Comparison of ENCODE assay signal across 8 mouse cellular contexts in genomic region chr14:32388196-32388595, GRCm38 (mm10). TPM values are rescaled to one million over a fixed set of nuclear protein-coding genes. Genes with fewer than 3 reads are reported as not detected.
DNase-seq lines count a peak whose midpoint lies in the region; ATAC-seq lines count a peak whose summit lies in the region.

Gene 1700024G13Rik, minus strand, starts transcription at chr14:32388391.

- peak; percentile 96 for DNase-seq in ZHBTc4 (ENCODE audit: low read depth, low spot score)
- DNase-seq in embryonic facial prominence, embryonic 10.5 days (ENCODE audit: low spot score) = peak; percentile 85
- DNase-seq in heart, postnatal 4 days = peak; percentile 71
- DNase-seq in large intestine, adult 2 months (ENCODE audit: low read depth, low spot score) = peak; percentile 2
- peak; percentile 26 for DNase-seq in thymus, postnatal 0 days (ENCODE audit: low spot score)
- no peak for DNase-seq in left cerebral cortex, adult 18-20 months (ENCODE audit: low spot score in 2 of 2)
- no peak for DNase-seq in urinary bladder, postnatal 10 days (ENCODE audit: low spot score)

- no peaks in the 10 kb centered on the region for H3K9me3 ChIP-seq in embryonic facial prominence, embryonic 10.5 days
- no peaks in the 10 kb centered on the region for H3K9me3 ChIP-seq in midbrain, embryonic 12.5 days

- no peak within 1 kb of the TSS for H3K9ac ChIP-seq in midbrain, embryonic 12.5 days (replicated peaks)

- H3K4me3 ChIP-seq in embryonic facial prominence, embryonic 10.5 days = peak within 1 kb of the TSS; percentile 30
- peak within 1 kb of the TSS; percentile 15; the same call in 1 of the 2 replicates for H3K4me3 ChIP-seq in midbrain, embryonic 12.5 days

- H3K27me3 ChIP-seq in embryonic facial prominence, embryonic 10.5 days (replicated peaks; ENCODE audit: low read depth, poor library complexity, severe bottlenecking) = peaks cover 15% of the 10 kb centered on the region; the same call in 1 of the 2 replicates
- peaks cover 9% of the 10 kb centered on the region for H3K27me3 ChIP-seq in midbrain, embryonic 12.5 days

- WGBS in embryonic facial prominence, embryonic 10.5 days = 2% methylated on average over 13 of the region's 13 CpGs
- WGBS in large intestine, adult 2 months = 5% methylated on average over 13 of the region's 13 CpGs
- 2% methylated on average over 13 of the region's 13 CpGs for WGBS in midbrain, embryonic 12.5 days

- H3K4me1 ChIP-seq in embryonic facial prominence, embryonic 10.5 days = peaks cover 8% of the 10 kb centered on the region
- peaks cover 8% of the 10 kb centered on the region for H3K4me1 ChIP-seq in midbrain, embryonic 12.5 days

- peak within 1 kb of the TSS; percentile 40 for H3K4me2 ChIP-seq in midbrain, embryonic 12.5 days (replicated peaks)

- ATAC-seq in midbrain, embryonic 12.5 days (ENCODE audit: low FRiP score, low read depth) = peak; percentile 82

- no peak within 1 kb of the TSS for H3K27ac ChIP-seq in embryonic facial prominence, embryonic 10.5 days (replicated peaks)
- H3K27ac ChIP-seq in midbrain, embryonic 12.5 days (replicated peaks) = no peak within 1 kb of the TSS

- H3K36me3 ChIP-seq in embryonic facial prominence, embryonic 10.5 days (replicated peaks) = no peaks in the 10 kb centered on the region
- H3K36me3 ChIP-seq in midbrain, embryonic 12.5 days = no peaks in the 10 kb centered on the region

RNA-seq across cellular contexts. Expression of gene 1700024G13Rik, which starts in this region (rescaled TPM):
- polyA plus RNA-seq in embryonic facial prominence, embryonic 10.5 days (2016; fragmentation: Nextera tagmentation; extraction: Ambion mirVana) = not detected in 2 replicates
- not detected for total RNA-seq in heart, postnatal 4 days (2021)
- not detected in 2 replicates for polyA plus RNA-seq in large intestine, adult 2 months (2012; rRNA removed)
- polyA plus RNA-seq in midbrain, embryonic 12.5 days (2016; fragmentation: Nextera tagmentation; extraction: Ambion mirVana) = not detected in 2 replicates
- 0.33 and 0.40 TPM in 2 replicates for polyA plus RNA-seq in thymus, postnatal 0 days (2015; fragmentation: Nextera tagmentation; extraction: Ambion mirVana)
- under 1 TPM in 1 of 2 experiments, not detected in 1; 0.44 TPM for total RNA-seq in left cerebral cortex, adult 18-20 months (2021)

Comparison
In these comparisons a context has a peak if more than half of its experiments do, and no peak if none do; other contexts are left out.
1. Peak in DNase-seq and H3K4me3 ChIP-seq in embryonic facial prominence, embryonic 10.5 days; RNA of the gene not detected or under 1 TPM.
2. Peak in DNase-seq in heart, postnatal 4 days; RNA of the gene not detected or under 1 TPM.
3. Peak in DNase-seq in large intestine, adult 2 months; RNA of the gene not detected or under 1 TPM.
4. Peak in ATAC-seq, H3K4me3 ChIP-seq and H3K4me2 ChIP-seq in midbrain, embryonic 12.5 days; RNA of the gene not detected or under 1 TPM.
5. Peak in DNase-seq in thymus, postnatal 0 days; RNA of the gene not detected or under 1 TPM.